Mouse (Mus musculus) G1E (cell line): ENCODE results near the gene Olfr71. TPM values are rescaled to one million over a fixed set of nuclear protein-coding genes. Genes with fewer than 3 reads are reported as not detected.

Experiments
- ATAC-seq: 2 replicates; pipeline ENCODE4 v1.8.0; 2016; ENCODE audit warnings: mild to moderate bottlenecking; ENCODE audit not compliant: insufficient number of reproducible peaks, poor library complexity, low FRiP score, severe bottlenecking; ENCODE audit errors: extremely low read depth
- DNase-seq: peaks from one replicate; pipeline ENCODE4 v3.0.0; 2012; ENCODE audit warnings: low spot score
- H3K27me3 ChIP-seq: 2 replicates; pipeline ENCODE4 v1.6.1; 2012; ENCODE audit warnings: mild to moderate bottlenecking, low read length, inconsistent platforms; ENCODE audit not compliant: insufficient read depth
- H3K36me3 ChIP-seq: replicated peaks from 2 replicates; pipeline ENCODE3; 2012; ENCODE audit warnings: mild to moderate bottlenecking, inconsistent platforms
- H3K4me1 ChIP-seq: 2 replicates; pipeline ENCODE4 v1.6.1; 2012; ENCODE audit warnings: low read depth, low read length, inconsistent platforms, mixed read lengths; ENCODE audit not compliant: insufficient read depth
- H3K4me3 ChIP-seq: 2 replicates; pipeline ENCODE4 v1.5.1; 2012; ENCODE audit warnings: low read depth, mild to moderate bottlenecking, inconsistent platforms, low read length, moderate library complexity, mixed read lengths
- H3K9me3 ChIP-seq: replicated peaks from 2 replicates; pipeline ENCODE4 v1.6.1; 2012; ENCODE audit warnings: inconsistent platforms
- CTCF ChIP-seq: IDR thresholded peaks from 2 replicates; pipeline ENCODE4 v1.5.1; 2012; ENCODE audit warnings: low read depth, low read length, inconsistent platforms, mixed read lengths
- GATA1 ChIP-seq: IDR thresholded peaks from 2 replicates; pipeline ENCODE4 v1.6.1; 2012; ENCODE audit warnings: borderline replicate concordance, low read length, inconsistent platforms, mixed read lengths
- GATA2 ChIP-seq: IDR thresholded peaks from 2 replicates; pipeline ENCODE4 v1.6.1; 2012; ENCODE audit warnings: low read depth, low read length, inconsistent platforms, borderline replicate concordance
- POLR2AphosphoS5 ChIP-seq: IDR thresholded peaks from 2 replicates; pipeline ENCODE4 v1.6.1; 2012; ENCODE audit warnings: low read depth, low read length, inconsistent platforms; ENCODE audit not compliant: insufficient replicate concordance
- TAL1 ChIP-seq: conservative IDR thresholded peaks from 2 replicates; pipeline ENCODE4 v1.6.1; 2012; ENCODE audit warnings: low read depth, low read length, inconsistent platforms, mixed read lengths
- polyA plus RNA-seq: library from polyadenylated mRNA; stranded (reverse); fragments of >175 nt; gene quantifications from 2 replicates; pipeline ENCODE4 v1.2.3, GENCODE M21; 2012
- total RNA-seq, 2 experiments: library from RNA; stranded (forward) in 1 of 2; stranded (reverse) in 1 of 2; fragments of 200-1000 nt in 1 of 2; fragments of >200 nt in 1 of 2; fragmentation: Nextera tagmentation in 1 of 2; gene quantifications; 2 replicates each; pipeline ENCODE4 v1.2.3; 2014 to 2017

Gene Olfr71
- total and polyA plus RNA-seq, 3 experiments: 0.11 TPM; not detected in 2

GRCm38 (mm10) chr4:43690021-43690420 is 20.0 kb downstream of the Olfr71 start:
- peaks cover 23% of the 10 kb centered on the region for H3K27me3 ChIP-seq
- no peak overlapping the region for H3K4me3 ChIP-seq
- ATAC-seq: no peak
- DNase-seq: no peak
- no peak for TF ChIP-seq GATA2
- no peak for TF ChIP-seq GATA1
- no peak for TF ChIP-seq POLR2AphosphoS5
- TF ChIP-seq CTCF: no peak
- no peak for TF ChIP-seq TAL1
- H3K4me1 ChIP-seq: peaks cover 26% of the 10 kb centered on the region
- no peaks in the 10 kb centered on the region for H3K36me3 ChIP-seq
- H3K9me3 ChIP-seq: no peaks in the 10 kb centered on the region

GRCm38 (mm10) chr4:43679416-43680043 is 30.5 kb downstream of the Olfr71 start:
- no peak for TF ChIP-seq GATA1
- Histone ChIP-seq H3K36me3 (peaks cover 2% of the 10 kb centered on the region), H3K4me1 (no peaks in the 10 kb centered on the region), H3K27me3 (peaks cover 17% of the 10 kb centered on the region), H3K4me3 (no peak overlapping the region), H3K9me3 (no peaks in the 10 kb centered on the region)
- DNase-seq (no peak), ATAC-seq (no peak)

- Histone ChIP-seq H3K27me3 (peaks cover 20% of the 10 kb centered on the region), H3K9me3 (no peaks in the 10 kb centered on the region)
- no peak for TF ChIP-seq GATA2
- no peak for TF ChIP-seq GATA1
- no peak for TF ChIP-seq POLR2AphosphoS5
- TF ChIP-seq TAL1: no peak
- no peak for TF ChIP-seq CTCF
Measured at GRCm38 (mm10) chr4:43678541-43678940, 31.5 kb downstream of the Olfr71 start.

GRCm38 (mm10) chr4:43675608-43676007 is 34.4 kb downstream of the Olfr71 start:
- ATAC-seq: no peak
- H3K4me3 ChIP-seq: no peak overlapping the region
- peaks cover 3% of the 10 kb centered on the region for H3K36me3 ChIP-seq
- no peak for DNase-seq
- H3K4me1 ChIP-seq: peaks cover 9% of the 10 kb centered on the region
- no peaks in the 10 kb centered on the region for H3K9me3 ChIP-seq
- H3K27me3 ChIP-seq: peaks cover 13% of the 10 kb centered on the region
- TF ChIP-seq GATA1 (no peak), POLR2AphosphoS5 (no peak), TAL1 (no peak), GATA2 (no peak), CTCF (no peak)

More at GRCm38 (mm10) chr4:43678541-43678940, 31.5 kb downstream of the Olfr71 start:
- DNase-seq (no peak), ATAC-seq (no peak)
- no peaks in the 10 kb centered on the region for H3K4me1 ChIP-seq
- no peak overlapping the region for H3K4me3 ChIP-seq
- H3K36me3 ChIP-seq: peaks cover 5% of the 10 kb centered on the region

- Histone ChIP-seq H3K36me3 (peaks cover 3% of the 10 kb centered on the region), H3K4me3 (no peak overlapping the region), H3K27me3 (peaks cover 13% of the 10 kb centered on the region), H3K9me3 (no peaks in the 10 kb centered on the region), H3K4me1 (peaks cover 11% of the 10 kb centered on the region)
- no peak for DNase-seq
- TF ChIP-seq GATA2: no peak
- no peak for ATAC-seq
Measured at GRCm38 (mm10) chr4:43674974-43675373, 35.1 kb downstream of the Olfr71 start.

GRCm38 (mm10) chr4:43673703-43674102 is 36.4 kb downstream of the Olfr71 start:
- Histone ChIP-seq H3K4me1 (peaks cover 20% of the 10 kb centered on the region), H3K4me3 (no peak overlapping the region), H3K27me3 (peaks cover 13% of the 10 kb centered on the region), H3K36me3 (peaks cover 3% of the 10 kb centered on the region), H3K9me3 (no peaks in the 10 kb centered on the region)
- TF ChIP-seq CTCF: no peak
- no peak for TF ChIP-seq GATA2
- no peak for TF ChIP-seq POLR2AphosphoS5
- TF ChIP-seq GATA1: no peak
- TF ChIP-seq TAL1: no peak
- DNase-seq: no peak
- no peak for ATAC-seq

GRCm38 (mm10) chr4:43672070-43672469 is 38.0 kb downstream of the Olfr71 start:
- Histone ChIP-seq H3K4me3 (no peak overlapping the region), H3K9me3 (no peaks in the 10 kb centered on the region), H3K36me3 (peaks cover 3% of the 10 kb centered on the region), H3K27me3 (peaks cover 6% of the 10 kb centered on the region; the same call in 1 of the 2 replicates), H3K4me1 (peaks cover 25% of the 10 kb centered on the region)
- TF ChIP-seq POLR2AphosphoS5 (no peak), TAL1 (no peak), GATA2 (no peak), GATA1 (no peak), CTCF (peak; percentile 59)
- peak; percentile 70 for DNase-seq
- no peak for ATAC-seq
